Comparison of ENCODE assay signal across 24 mouse cellular contexts in the genomic region with DNA sequence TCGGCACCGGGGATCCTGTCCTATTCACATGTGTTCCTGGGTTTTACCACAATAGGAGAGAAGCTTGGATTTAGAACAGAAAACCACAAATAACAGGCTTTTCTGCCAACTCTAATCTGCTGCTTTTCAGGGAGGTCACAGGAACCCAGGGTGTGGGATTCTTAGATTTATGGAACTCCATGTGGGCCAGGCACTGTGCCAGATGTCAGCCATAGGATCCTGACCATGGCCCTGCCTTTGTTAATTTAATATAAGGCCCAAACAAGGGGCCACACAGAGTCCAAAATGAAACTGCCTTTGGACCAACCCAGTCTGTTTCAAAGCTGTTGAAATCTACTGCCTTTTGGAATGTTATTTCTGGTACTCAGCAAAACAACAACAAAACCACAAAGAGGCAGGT. TPM values are rescaled to one million over a fixed set of nuclear protein-coding genes. Genes with fewer than 3 reads are reported as not detected.
A peak's percentile ranks its signal among the peaks of the same experiment; 100 is the strongest.
DNase-seq lines count a peak whose midpoint lies in the region; ATAC-seq lines count a peak whose summit lies in the region.
"Had no signal": no experiment of that assay in that cellular context is flagged by ENCODE, and none has a peak within 500 bp of the region (broad histone marks: within the 10 kb centered on the region; RNA-seq: fewer than 3 reads in every experiment).

No protein-coding gene starts in this region.

- H3K4me3 ChIP-seq in forebrain, embryonic 10.5 days: no peak overlapping the region
- no peak overlapping the region for H3K4me3 ChIP-seq in forebrain, embryonic 12.5 days (replicated peaks)
- H3K4me3 ChIP-seq in midbrain, embryonic 11.5 days (ENCODE audit: low read depth, low read length): no peak overlapping the region
- no peak overlapping the region for H3K4me3 ChIP-seq in midbrain, embryonic 15.5 days
- no peak overlapping the region for H3K4me3 ChIP-seq in midbrain, embryonic 13.5 days (replicated peaks)
- H3K4me3 ChIP-seq: hindbrain, embryonic 12.5 days; left cerebral cortex, adult 2 months; limb, embryonic 12.5 days; liver, embryonic 15.5 days; myocyte; stomach, embryonic 15.5 days had no signal

- H3K4me2 ChIP-seq in forebrain, embryonic 12.5 days: no peak overlapping the region
- no peak overlapping the region for H3K4me2 ChIP-seq in midbrain, embryonic 11.5 days
- H3K4me2 ChIP-seq in midbrain, embryonic 15.5 days: no peak overlapping the region
- no peak overlapping the region for H3K4me2 ChIP-seq in midbrain, embryonic 13.5 days (replicated peaks)
- H3K4me2 ChIP-seq: hindbrain, embryonic 12.5 days; limb, embryonic 12.5 days; liver, embryonic 15.5 days; stomach, embryonic 15.5 days had no signal

- DNase-seq in forebrain, embryonic 10.5 days (ENCODE audit: extremely low spot score, low spot score): no peak
- DNase-seq in midbrain, embryonic 11.5 days (ENCODE audit: low spot score, missing footprints): peak; percentile 89
- DNase-seq in NIH3T3 (ENCODE audit: low read depth): peak; percentile 8
- no peak for DNase-seq in cerebellum, postnatal 25 days
- DNase-seq: cerebellum, adult 18-20 months; gastrocnemius, postnatal 14 days; spleen, adult 18-20 months; thymus, postnatal 14 days had no signal

- peak overlapping the region; percentile 88 for H3K27ac ChIP-seq in forebrain, embryonic 10.5 days
- H3K27ac ChIP-seq in forebrain, embryonic 12.5 days: no peak overlapping the region
- peak overlapping the region; percentile 26; the same call in 1 of the 2 replicates for H3K27ac ChIP-seq in midbrain, embryonic 11.5 days (ENCODE audit: low read depth, low read length)
- no peak overlapping the region; the same call in 1 of the 2 replicates for H3K27ac ChIP-seq in midbrain, embryonic 15.5 days
- H3K27ac ChIP-seq in midbrain, embryonic 13.5 days: peak overlapping the region; percentile 19; the same call in 1 of the 2 replicates
- H3K27ac ChIP-seq: hindbrain, embryonic 12.5 days; kidney, postnatal 0 days; left cerebral cortex, adult 2 months; liver, embryonic 15.5 days; stomach, embryonic 15.5 days had no signal

- no peaks in the 10 kb centered on the region for H3K36me3 ChIP-seq in forebrain, embryonic 10.5 days (replicated peaks)
- H3K36me3 ChIP-seq in forebrain, embryonic 12.5 days (replicated peaks): no peaks in the 10 kb centered on the region
- no peaks in the 10 kb centered on the region for H3K36me3 ChIP-seq in midbrain, embryonic 11.5 days (ENCODE audit: control insufficient read depth, insufficient read depth, low read length)
- no peaks in the 10 kb centered on the region for H3K36me3 ChIP-seq in midbrain, embryonic 15.5 days (replicated peaks)
- H3K36me3 ChIP-seq in midbrain, embryonic 13.5 days: no peaks in the 10 kb centered on the region
- H3K36me3 ChIP-seq: hindbrain, embryonic 12.5 days; limb, embryonic 12.5 days; liver, embryonic 15.5 days; stomach, embryonic 15.5 days had no signal

- 67% methylated on average over 2 of the region's 2 CpGs for WGBS in forebrain, embryonic 10.5 days
- 25% methylated on average over 2 of the region's 2 CpGs for WGBS in forebrain, embryonic 12.5 days
- WGBS in midbrain, embryonic 11.5 days: 31% methylated on average over 2 of the region's 2 CpGs
- 24% methylated on average over 2 of the region's 2 CpGs for WGBS in midbrain, embryonic 15.5 days
- WGBS in midbrain, embryonic 13.5 days: 15% methylated on average over 2 of the region's 2 CpGs

- no peak overlapping the region for H3K9ac ChIP-seq in forebrain, embryonic 12.5 days
- peak overlapping the region; percentile 7; the same call in 1 of the 2 replicates for H3K9ac ChIP-seq in midbrain, embryonic 11.5 days (ENCODE audit: low read length)
- no peak overlapping the region for H3K9ac ChIP-seq in midbrain, embryonic 15.5 days
- no peak overlapping the region for H3K9ac ChIP-seq in midbrain, embryonic 13.5 days (replicated peaks)
- H3K9ac ChIP-seq: hindbrain, embryonic 12.5 days; limb, embryonic 12.5 days; liver, embryonic 15.5 days; stomach, embryonic 15.5 days had no signal

- H3K9me3 ChIP-seq in forebrain, embryonic 10.5 days: no peaks in the 10 kb centered on the region
- no peaks in the 10 kb centered on the region for H3K9me3 ChIP-seq in forebrain, embryonic 12.5 days
- no peaks in the 10 kb centered on the region for H3K9me3 ChIP-seq in midbrain, embryonic 11.5 days (ENCODE audit: control insufficient read depth, low read length)
- no peaks in the 10 kb centered on the region for H3K9me3 ChIP-seq in midbrain, embryonic 15.5 days
- no peaks in the 10 kb centered on the region for H3K9me3 ChIP-seq in midbrain, embryonic 13.5 days
- H3K9me3 ChIP-seq: hindbrain, embryonic 12.5 days; limb, embryonic 12.5 days; liver, embryonic 15.5 days; stomach, embryonic 15.5 days had no signal

- no peak for ATAC-seq in forebrain, embryonic 12.5 days (ENCODE audit: low FRiP score)
- ATAC-seq in midbrain, embryonic 11.5 days (ENCODE audit: low FRiP score): no peak
- ATAC-seq in midbrain, embryonic 15.5 days (replicated peaks): no peak
- ATAC-seq in midbrain, embryonic 13.5 days: no peak
- no peak for ATAC-seq in granulocyte monocyte progenitor cell, adult 5-6 weeks (replicated peaks; ENCODE audit: poor library complexity, severe bottlenecking)
- ATAC-seq: inflammation-experienced regulatory T-cells, adult 6 months; lung, postnatal 0 days had no signal

- H3K27me3 ChIP-seq in forebrain, embryonic 10.5 days (ENCODE audit: poor library complexity, severe bottlenecking): peaks cover 4% of the 10 kb centered on the region
- H3K27me3 ChIP-seq in forebrain, embryonic 12.5 days: no peaks in the 10 kb centered on the region
- no peaks in the 10 kb centered on the region for H3K27me3 ChIP-seq in midbrain, embryonic 11.5 days (ENCODE audit: control insufficient read depth, insufficient read depth, low read length)
- H3K27me3 ChIP-seq in midbrain, embryonic 15.5 days (replicated peaks): no peaks in the 10 kb centered on the region
- 0 out of 2 replicates have a peak, but pooled peaks cover 13% of the 10 kb centered on the region for H3K27me3 ChIP-seq in midbrain, embryonic 13.5 days
- H3K27me3 ChIP-seq: stomach, embryonic 15.5 days had no signal

- H3K4me1 ChIP-seq in forebrain, embryonic 10.5 days: peaks cover 95% of the 10 kb centered on the region
- H3K4me1 ChIP-seq in forebrain, embryonic 12.5 days: peaks cover 63% of the 10 kb centered on the region
- H3K4me1 ChIP-seq in midbrain, embryonic 11.5 days (ENCODE audit: control insufficient read depth, insufficient read depth, low read length): peaks cover 57% of the 10 kb centered on the region
- peaks cover 34% of the 10 kb centered on the region for H3K4me1 ChIP-seq in midbrain, embryonic 15.5 days
- H3K4me1 ChIP-seq in midbrain, embryonic 13.5 days (replicated peaks): peaks cover 57% of the 10 kb centered on the region
- H3K4me1 ChIP-seq: liver, embryonic 15.5 days had no signal

RNA-seq across cellular contexts. Expression of a gene that starts 8.9 kb away (rescaled TPM):
- polyA plus RNA-seq in forebrain, embryonic 10.5 days (2016; fragmentation: Nextera tagmentation; extraction: Ambion mirVana): 26.6 and 37.1 TPM in 2 replicates
- 27.2 and 31.6 TPM in 2 replicates for polyA plus RNA-seq in forebrain, embryonic 12.5 days (2016; fragmentation: Nextera tagmentation; extraction: Ambion mirVana)
- polyA plus RNA-seq in midbrain, embryonic 11.5 days (2014; fragmentation: Nextera tagmentation; extraction: Ambion mirVana): 37.3 and 38.2 TPM in 2 replicates
- 47.4 and 55.1 TPM in 2 replicates for polyA plus RNA-seq in midbrain, embryonic 15.5 days (2015; fragmentation: Nextera tagmentation; extraction: Ambion mirVana)
- polyA plus RNA-seq in midbrain, embryonic 13.5 days (2015; fragmentation: Nextera tagmentation; extraction: Ambion mirVana): 38.8 and 44.2 TPM in 2 replicates
- not detected in 2 replicates for total RNA-seq in granulocyte monocyte progenitor cell, adult 5-6 weeks (2014; fragmentation: Nextera tagmentation)
- total RNA-seq in granulocyte monocyte progenitor cell, adult 5-6 weeks (2017): not detected in 2 replicates
- total RNA-seq: CH12.LX; common myeloid progenitor, adult 5-6 weeks; megakaryocyte, adult 5-6 weeks had no signal

Comparison
In these comparisons a context has a peak if more than half of its experiments do, and no peak if none do; other contexts are left out.
1. H3K27ac ChIP-seq: peak in forebrain, embryonic 10.5 days (single experiment), midbrain, embryonic 11.5 days (single experiment) and midbrain, embryonic 13.5 days (single experiment); none in forebrain, embryonic 12.5 days (single experiment) and midbrain, embryonic 15.5 days (single experiment).
2. DNase-seq: peak in midbrain, embryonic 11.5 days (single experiment) and NIH3T3 (single experiment); none in forebrain, embryonic 10.5 days (single experiment) and cerebellum, postnatal 25 days (0 of 2).